Mouse (Mus musculus): Measurements from ENCODE around the gene Pitpnm1.

DNA sequence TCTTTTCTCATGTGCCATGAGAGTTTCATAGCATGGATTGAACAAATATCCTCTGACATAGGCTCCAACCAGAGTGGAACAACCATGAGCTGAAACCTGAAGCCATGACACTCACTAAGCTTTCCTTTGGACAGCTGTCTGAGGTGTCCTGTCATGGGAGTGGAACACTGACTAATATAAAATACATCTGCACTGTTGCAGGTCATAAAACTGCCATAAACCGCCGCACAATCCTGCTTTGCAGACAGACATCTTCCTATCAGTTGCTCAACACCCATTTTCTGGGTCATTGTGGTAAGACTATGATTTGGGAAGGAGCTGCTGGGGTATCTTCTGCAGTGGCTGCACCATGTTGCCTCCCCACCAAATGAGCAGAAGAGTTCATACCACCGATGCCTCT lies 7.0 kb upstream of the Pitpnm1 start:
- TF ChIP-seq CTCF (IDR thresholded peaks at IDR 0.05; ENCODE audit: borderline replicate concordance, insufficient read depth, low read depth, low read length) (no peak), POLR2A (IDR thresholded peaks at IDR 0.05; ENCODE audit: borderline replicate concordance, insufficient read depth, low read length) (no peak)
